Mouse (Mus musculus) liver, adult 2 months (tissue): Measurements from ENCODE around the gene Zfp408. TPM values are rescaled to one million over a fixed set of nuclear protein-coding genes. Genes with fewer than 3 reads are reported as not detected.

Experiments used
- DNase-seq: peaks from one replicate; pipeline ENCODE4 v3.0.0-alpha.2; 2011; ENCODE audit warnings: low read depth, low spot score; ENCODE audit errors: extremely low read depth
- H3K27ac ChIP-seq: fragments of 200-500 bp; replicated peaks from 2 replicates; pipeline ENCODE4 v1.5.1; 2012; ENCODE audit warnings: low read depth, mild to moderate bottlenecking, control low read depth, inconsistent platforms, low read length; ENCODE audit not compliant: insufficient read depth
- H3K27me3 ChIP-seq: fragments of 200-500 bp; 2 replicates; pipeline ENCODE4 v1.6.1; 2012; ENCODE audit warnings: mild to moderate bottlenecking, moderate library complexity, low read length, inconsistent platforms; ENCODE audit not compliant: control insufficient read depth, insufficient read depth
- H3K36me3 ChIP-seq: fragments of 200-500 bp; 2 replicates; pipeline ENCODE4 v1.6.1; 2012; ENCODE audit warnings: low read length, inconsistent platforms; ENCODE audit not compliant: control insufficient read depth, insufficient read depth
- H3K4me1 ChIP-seq: fragments of 200-500 bp; 2 replicates; pipeline ENCODE4 v1.6.1; 2011; ENCODE audit warnings: low read length; ENCODE audit not compliant: control insufficient read depth, insufficient read depth
- H3K4me3 ChIP-seq: fragments of 200-500 bp; 2 replicates; pipeline ENCODE4 v1.5.1; 2011; ENCODE audit warnings: low read depth, mild to moderate bottlenecking, control low read depth, low read length, moderate library complexity; ENCODE audit not compliant: insufficient read depth
- H3K79me2 ChIP-seq: fragments of 200-500 bp; 2 replicates; pipeline ENCODE4 v1.6.1; 2012; ENCODE audit warnings: inconsistent platforms, mild to moderate bottlenecking, low read length, moderate library complexity; ENCODE audit not compliant: control insufficient read depth, insufficient read depth
- H3K9ac ChIP-seq: fragments of 200-500 bp; 2 replicates; pipeline ENCODE4 v1.6.1; 2012; ENCODE audit warnings: low read depth, mild to moderate bottlenecking, control low read depth, inconsistent platforms, low read length
- CTCF ChIP-seq: fragments of 200-500 bp; IDR thresholded peaks from 2 replicates; pipeline ENCODE4 v1.5.1; 2011; ENCODE audit warnings: low read depth, low read length, control low read depth
- POLR2A ChIP-seq: fragments of 200-500 bp; IDR thresholded peaks from 2 replicates; pipeline ENCODE4 v1.6.1; 2011; ENCODE audit warnings: low read length, control low read depth; ENCODE audit not compliant: insufficient read depth; ENCODE audit errors: extremely low read depth
- WGBS: fragments of 180-500 bp; shearing (Covaris S2); methylation state at CpG from one replicate; pipeline ENCODE4 v1.1.7; 2018; 5-methylcytosine and 5-hydroxymethylcytosine counted together
- polyA plus RNA-seq: library from polyadenylated mRNA; depleted of rRNA; stranded (reverse); fragments of >200 nt; gene quantifications from 2 replicates; pipeline ENCODE4 v1.2.3, GENCODE M21; 2012
- total RNA-seq: library from RNA; depleted of rRNA; stranded (reverse); fragments of >200 nt; gene quantifications from 2 replicates; pipeline ENCODE4 v1.2.3, GENCODE M21; 2014

The Zfp408 gene
- total and polyA plus RNA-seq, 2 experiments: 2.8 to 6.6 TPM

DNA sequence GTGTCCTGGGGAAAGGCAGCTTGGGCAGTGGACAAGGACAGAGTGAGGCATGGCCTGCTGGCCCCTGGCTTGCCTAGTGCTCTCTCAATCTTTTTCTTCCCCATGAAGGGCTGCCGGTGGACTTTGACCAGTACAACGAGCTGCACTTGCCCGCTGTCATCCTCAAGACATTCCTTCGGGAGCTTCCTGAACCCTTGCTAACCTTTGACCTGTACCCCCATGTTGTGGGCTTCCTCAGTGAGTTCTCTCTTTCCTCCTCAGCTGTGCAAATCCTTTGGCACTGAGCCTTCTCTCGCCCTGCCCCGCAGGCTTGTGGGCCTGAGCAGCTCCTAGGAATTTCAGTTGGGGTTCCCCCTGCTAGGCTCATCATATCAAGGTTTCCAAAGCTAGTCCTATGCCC, 20.4 kb upstream of the Zfp408 start:
- Histone ChIP-seq H3K4me3 (no peak overlapping the region), H3K36me3 (peaks cover 14% of the 10 kb centered on the region)
- WGBS: 76% methylated on average over 6 of the region's 6 CpGs

DNA sequence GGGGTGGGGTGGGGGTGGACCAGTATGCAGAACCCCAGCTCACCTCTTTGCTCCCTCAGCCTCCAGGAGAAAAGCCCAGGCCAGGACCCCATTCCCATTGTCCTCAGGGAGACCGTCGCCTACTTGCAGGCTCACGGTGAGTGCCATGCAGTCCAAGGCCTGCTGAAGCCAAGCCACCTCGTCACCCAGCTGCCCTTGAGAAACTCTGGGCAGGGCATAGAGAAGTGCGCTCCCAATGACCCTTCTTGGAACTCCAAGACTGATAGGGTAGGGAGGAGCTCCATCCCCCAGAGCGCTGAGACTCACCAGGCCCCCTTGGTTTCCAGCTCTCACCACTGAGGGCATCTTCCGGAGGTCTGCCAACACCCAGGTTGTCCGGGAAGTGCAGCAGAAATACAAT, 19.7 kb upstream of the Zfp408 start:
- Histone ChIP-seq H3K36me3 (peaks cover 14% of the 10 kb centered on the region; the same call in 1 of the 2 replicates), H3K27me3 (no peaks in the 10 kb centered on the region), H3K4me1 (no peaks in the 10 kb centered on the region), H3K79me2 (peaks cover 3% of the 10 kb centered on the region; the same call in 1 of the 2 replicates), H3K4me3 (no peak overlapping the region), H3K27ac (no peak overlapping the region), H3K9ac (no peak overlapping the region)
- DNase-seq: no peak
- WGBS: 97% methylated on average over 8 of the region's 8 CpGs
- no peak for TF ChIP-seq POLR2A
- TF ChIP-seq CTCF: no peak

More for the DNA sequence above, 20.4 kb upstream of the Zfp408 start:
- H3K9ac ChIP-seq: no peak overlapping the region
- no peaks in the 10 kb centered on the region for H3K79me2 ChIP-seq
- DNase-seq: no peak
- no peak overlapping the region for H3K27ac ChIP-seq
- no peaks in the 10 kb centered on the region for H3K4me1 ChIP-seq
- H3K27me3 ChIP-seq: no peaks in the 10 kb centered on the region
- TF ChIP-seq CTCF: no peak
- TF ChIP-seq POLR2A: no peak

DNA sequence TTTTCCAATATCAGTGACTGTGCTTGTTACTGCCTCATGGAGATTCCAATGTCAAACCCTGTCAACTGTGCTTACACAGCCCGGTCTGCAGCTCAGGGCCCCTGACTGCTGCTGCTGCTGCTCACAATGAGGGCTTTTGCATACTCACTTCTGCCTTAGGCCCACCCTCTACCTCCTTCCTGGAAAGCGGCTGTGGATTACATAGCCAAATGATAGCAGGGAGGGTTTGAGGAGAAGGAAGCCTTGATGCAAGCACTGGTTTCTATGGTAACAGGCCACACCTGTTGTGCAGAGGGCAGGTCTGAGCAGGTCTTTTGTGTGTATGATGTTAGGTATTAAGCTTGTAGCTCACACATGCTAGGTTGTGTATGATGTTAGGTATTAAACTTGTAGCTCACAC, 18.2 kb upstream of the Zfp408 start:
- Histone ChIP-seq H3K36me3 (peaks cover 22% of the 10 kb centered on the region; the same call in 1 of the 2 replicates), H3K4me1 (no peaks in the 10 kb centered on the region), H3K27ac (no peak overlapping the region), H3K27me3 (no peaks in the 10 kb centered on the region), H3K79me2 (peaks cover 3% of the 10 kb centered on the region; the same call in 1 of the 2 replicates), H3K4me3 (no peak overlapping the region), H3K9ac (no peak overlapping the region)
- no peak for TF ChIP-seq POLR2A
- no peak for TF ChIP-seq CTCF
- WGBS: 86% methylated on average over 2 of the region's 2 CpGs
- no peak for DNase-seq

DNA sequence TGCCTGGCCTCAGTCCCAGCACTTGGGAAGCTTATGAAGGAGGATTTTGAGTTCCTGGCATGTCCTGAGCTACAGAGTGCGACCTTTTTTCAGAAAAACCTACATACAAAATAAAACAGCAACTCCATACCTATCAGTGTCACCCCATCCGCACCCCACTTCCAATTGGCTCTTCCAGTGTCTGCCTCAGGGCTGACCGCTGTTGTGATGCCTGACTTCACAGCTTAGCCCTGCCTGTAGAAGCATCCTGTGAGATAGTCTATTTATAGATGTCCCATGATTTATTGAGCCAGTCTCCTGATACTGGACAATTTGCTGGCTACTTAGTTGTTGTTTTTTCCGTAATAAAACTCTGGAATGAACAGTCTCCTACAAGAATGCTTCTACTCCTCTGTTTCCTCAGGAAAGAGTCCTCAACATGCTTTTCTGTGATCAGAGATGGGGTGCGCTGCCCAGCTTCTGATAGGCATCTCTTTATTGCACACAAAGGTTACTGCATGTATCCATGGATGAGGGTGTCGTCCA, 16.9 kb upstream of the Zfp408 start:
- no peak for DNase-seq
- 81% methylated on average over 6 of the region's 6 CpGs for WGBS
- no peaks in the 10 kb centered on the region for H3K27me3 ChIP-seq
- H3K79me2 ChIP-seq: peaks cover 3% of the 10 kb centered on the region; the same call in 1 of the 2 replicates
- no peak overlapping the region for H3K27ac ChIP-seq
- peaks cover 24% of the 10 kb centered on the region; the same call in 1 of the 2 replicates for H3K36me3 ChIP-seq
- no peak overlapping the region for H3K4me3 ChIP-seq
- no peak overlapping the region for H3K9ac ChIP-seq
- TF ChIP-seq POLR2A: no peak
- no peak for TF ChIP-seq CTCF
- no peaks in the 10 kb centered on the region for H3K4me1 ChIP-seq

DNA sequence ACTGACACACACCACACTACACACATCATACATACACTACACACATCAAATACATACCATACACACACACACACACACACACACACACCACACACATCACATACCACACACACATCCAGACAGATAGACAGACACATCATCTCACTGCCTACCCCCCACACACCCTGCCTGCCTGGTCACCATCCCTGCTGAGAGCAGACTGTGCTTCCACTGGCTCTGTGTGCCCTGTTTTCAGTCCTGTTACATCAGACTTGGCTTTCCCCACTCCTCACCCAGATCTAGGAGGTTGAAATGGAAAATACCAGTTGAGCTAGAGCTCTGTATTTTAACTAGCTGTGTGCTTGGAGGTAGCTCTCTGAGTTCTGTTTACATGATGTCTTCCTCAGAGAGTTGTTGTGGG, 15.2 kb upstream of the Zfp408 start:
- no peak for DNase-seq
- no peak overlapping the region for H3K9ac ChIP-seq
- H3K79me2 ChIP-seq: peaks cover 3% of the 10 kb centered on the region; the same call in 1 of the 2 replicates
- H3K36me3 ChIP-seq: peaks cover 21% of the 10 kb centered on the region; the same call in 1 of the 2 replicates
- peaks cover 2% of the 10 kb centered on the region; the same call in 1 of the 2 replicates for H3K4me1 ChIP-seq
- H3K27me3 ChIP-seq: no peaks in the 10 kb centered on the region
- TF ChIP-seq POLR2A (no peak), CTCF (no peak)
- no peak overlapping the region for H3K27ac ChIP-seq
- H3K4me3 ChIP-seq: no peak overlapping the region

DNA sequence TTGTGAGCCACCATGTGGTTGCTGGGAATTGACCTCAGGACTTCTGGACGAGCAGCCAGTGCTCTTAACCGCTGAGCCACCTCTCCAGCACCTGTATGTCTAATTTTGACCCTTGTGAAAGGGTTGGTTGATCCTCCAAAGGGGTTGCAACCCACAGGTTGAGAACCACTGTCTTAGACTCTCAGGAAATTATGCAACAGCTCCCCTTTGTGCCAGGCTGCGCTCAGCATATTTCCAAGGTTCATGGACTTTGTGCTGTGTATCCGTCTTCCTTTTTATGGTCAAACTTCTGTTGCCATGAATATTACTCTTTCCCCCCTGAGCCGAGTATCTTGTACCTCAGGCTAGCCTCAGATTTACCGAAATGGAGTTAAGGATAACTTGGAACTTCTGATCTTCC, 11.4 kb upstream of the Zfp408 start:
- Histone ChIP-seq H3K27ac (0 out of 2 replicates have a peak overlapping the region, but pooled peaks have one; percentile 25), H3K36me3 (peaks cover 29% of the 10 kb centered on the region; the same call in 1 of the 2 replicates), H3K4me3 (no peak overlapping the region), H3K27me3 (no peaks in the 10 kb centered on the region), H3K79me2 (peaks cover 3% of the 10 kb centered on the region), H3K4me1 (peaks cover 2% of the 10 kb centered on the region; the same call in 1 of the 2 replicates), H3K9ac (no peak overlapping the region)
- WGBS: 27% methylated on average over 6 of the region's 6 CpGs
- TF ChIP-seq CTCF: no peak; the same call in 1 of the 2 replicates
- DNase-seq: peak; percentile 78
